Mouse (Mus musculus): ENCODE measurements around the gene Gm7982. TPM values are rescaled to one million over a fixed set of nuclear protein-coding genes. Genes with fewer than 3 reads are reported as not detected.
"Not testable (repeated sequence)": the region's sequence is repeated elsewhere in the genome, so short reads cannot be mapped to it uniquely, and the experiment has no call there.

Gene Gm7982
- total RNA-seq (2018; cell fraction: chromatin; rRNA removed), result not detected
- not detected for total RNA-seq (2018; cell fraction: cytosol; rRNA removed)
- not detected for total RNA-seq (2018; cell fraction: nucleus; rRNA removed)
- polyA plus RNA-seq (2018), result not detected in 3 replicates

- not testable (repeated sequence) for H3K27ac ChIP-seq; H3K4me3 ChIP-seq (ENCODE audit: inconsistent target); H3K36me3 ChIP-seq (ENCODE audit: inconsistent target); H3K79me2 ChIP-seq (ENCODE audit: inconsistent target)
- no CpG with 5 or more reads among the region's 3 CpGs for WGBS (ENCODE audit: missing documents)
Measured at GRCm38 (mm10) chr5:95741714-95742113, at the start of gene Gm7982. Gm7982 (plus strand) TSS chr5:95742014.

- H3K27ac ChIP-seq; H3K4me3 ChIP-seq (ENCODE audit: inconsistent target); H3K36me3 ChIP-seq (ENCODE audit: inconsistent target); H3K79me2 ChIP-seq (ENCODE audit: inconsistent target): not testable (repeated sequence)
- WGBS (ENCODE audit: missing documents), result no CpG with 5 or more reads among the region's 1 CpGs
Measured at GRCm38 (mm10) chr5:95736073-95736472, 5.7 kb upstream of the Gm7982 start, which contains the start of gene Gm7978. Gm7978 (minus strand) TSS chr5:95736173.

GRCm38 (mm10) chr5:95775690-95776089 is 33.9 kb downstream of the Gm7982 start, which contains the start of gene E330014E10Rik:
E330014E10Rik (plus strand) TSS chr5:95775990.
- not testable (repeated sequence) for H3K4me3 ChIP-seq (ENCODE audit: inconsistent target); H3K79me2 ChIP-seq (ENCODE audit: inconsistent target); H3K27ac ChIP-seq; H3K36me3 ChIP-seq (ENCODE audit: inconsistent target)
- no CpG with 5 or more reads among the region's 2 CpGs for WGBS (ENCODE audit: missing documents)

Other genes with a start within 250 kb of the Gm7982 start
- not detected in 3 replicates for gene Gm3286, start 231.3 kb upstream of the Gm7982 start, polyA plus RNA-seq (2018)
- not detected in 3 replicates for gene Gm7971, start 147.1 kb upstream of the Gm7982 start, polyA plus RNA-seq (2018)
- gene Gm7978, start 5.8 kb upstream of the Gm7982 start, polyA plus RNA-seq (2018), result not detected in 3 replicates
- gene E330014E10Rik, start 34.0 kb downstream of the Gm7982 start, polyA plus RNA-seq (2018), result not detected in 3 replicates
- gene Cxcl13, start 214.9 kb downstream of the Gm7982 start, polyA plus RNA-seq (2018), result not detected in 3 replicates

Measured in macrophage (primary cell).